Mouse (Mus musculus): ENCODE measurements around the gene Timp2.

GRCm38 (mm10) chr11:118332376-118332775, 23.2 kb downstream of the Timp2 start:
- TF ChIP-seq CTCF (conservative IDR thresholded peaks at IDR 0.05; ENCODE audit: insufficient read depth, insufficient read length, low read depth, low read length) (no peak), POLR2A (IDR thresholded peaks at IDR 0.05; ENCODE audit: low read depth, low read length) (no peak)
